Mouse (Mus musculus) lung, postnatal 0 days (tissue): ENCODE measurements around the gene Dusp10. TPM values are rescaled to one million over a fixed set of nuclear protein-coding genes. Genes with fewer than 3 reads are reported as not detected.

Experiments
- ATAC-seq: fragments of 200-750 bp; cut with Nextera tagmentation; 2 replicates; pipeline ENCODE4 v1.8.0; 2017; ENCODE audit warnings: moderate library complexity
- DNase-seq: peaks from one replicate; pipeline ENCODE4 v3.0.0-alpha.2; 2016; ENCODE audit warnings: low spot score
- H3K27ac ChIP-seq: fragments of 300-500 bp; sonication (generic); 2 replicates; pipeline ENCODE4 v1.5.1; 2014; ENCODE audit warnings: antibody characterized with exemption, mild to moderate bottlenecking, low read length, mixed read lengths
- H3K27me3 ChIP-seq: fragments of 300-500 bp; sonication (generic); replicated peaks from 2 replicates; pipeline ENCODE4 v1.6.1; 2014; ENCODE audit warnings: low read length, mixed read lengths; ENCODE audit not compliant: insufficient read depth
- H3K36me3 ChIP-seq: fragments of 300-500 bp; sonication (generic); 2 replicates; pipeline ENCODE4 v1.6.1; 2014; ENCODE audit warnings: low read length, mixed read lengths; ENCODE audit not compliant: insufficient read depth
- H3K4me1 ChIP-seq: fragments of 300-500 bp; sonication (generic); 2 replicates; pipeline ENCODE4 v1.6.1; 2014; ENCODE audit warnings: antibody characterized with exemption, low read depth, low read length, mixed read lengths; ENCODE audit not compliant: insufficient read depth
- H3K4me2 ChIP-seq: fragments of 300-500 bp; sonication (generic); replicated peaks from 2 replicates; pipeline ENCODE4 v1.6.1; 2014; ENCODE audit warnings: low read depth, mild to moderate bottlenecking, low read length, moderate library complexity, mixed read lengths
- H3K4me3 ChIP-seq: fragments of 300-500 bp; sonication (generic); 2 replicates; pipeline ENCODE4 v1.5.1; 2014; ENCODE audit warnings: low read depth, low read length
- H3K9ac ChIP-seq: fragments of 300-500 bp; sonication (generic); replicated peaks from 2 replicates; pipeline ENCODE4 v1.6.1; 2014; ENCODE audit warnings: low read depth, mild to moderate bottlenecking
- H3K9me3 ChIP-seq: fragments of 300-500 bp; sonication (generic); 2 replicates; pipeline ENCODE4 v1.6.1; 2016; ENCODE audit warnings: low read length, mixed read lengths
- CTCF ChIP-seq: IDR thresholded peaks from 2 replicates; pipeline ENCODE4 v1.5.1; 2016; ENCODE audit warnings: antibody characterized with exemption, mild to moderate bottlenecking
- EP300 ChIP-seq: IDR thresholded peaks from 2 replicates; pipeline ENCODE4 v1.6.1; 2016; ENCODE audit warnings: antibody characterized with exemption, mild to moderate bottlenecking, control low read depth
- WGBS: fragments of 180-500 bp; shearing (Covaris S2); extraction: QIAGEN DNeasy Blood & Tissue Kit; methylation state at CpG from one replicate; pipeline ENCODE4 v1.1.7; 2014; 5-methylcytosine and 5-hydroxymethylcytosine counted together
- polyA plus RNA-seq: library from polyadenylated mRNA; unstranded; fragments of >200 nt; fragmentation: Nextera tagmentation; extraction: Ambion mirVana; gene quantifications from 2 replicates; pipeline ENCODE4 v1.2.1, GENCODE M21; 2015

The Dusp10 gene
- polyA plus RNA-seq, 1 experiment from 2014 or later, result 6.7 TPM

GRCm38 (mm10) chr1:184015995-184016730 is 3.1 kb downstream of the Dusp10 start:
- Histone ChIP-seq H3K4me1 (no peaks in the 10 kb centered on the region), H3K27ac (no peak overlapping the region), H3K9me3 (no peaks in the 10 kb centered on the region), H3K27me3 (no peaks in the 10 kb centered on the region), H3K4me3 (no peak overlapping the region), H3K4me2 (no peak overlapping the region), H3K9ac (no peak overlapping the region), H3K36me3 (no peaks in the 10 kb centered on the region)
- peak; percentile 31 for DNase-seq
- ATAC-seq, result peak; percentile 56; the same call in 1 of the 2 replicates
- no peak for TF ChIP-seq CTCF
- TF ChIP-seq EP300, result peak; percentile 66; the same call in 1 of the 2 replicates
- WGBS, result 55% methylated on average over 10 of the region's 10 CpGs

- Histone ChIP-seq H3K4me3 (no peak overlapping the region), H3K36me3 (no peaks in the 10 kb centered on the region), H3K9ac (no peak overlapping the region), H3K4me2 (no peak overlapping the region), H3K27me3 (no peaks in the 10 kb centered on the region), H3K27ac (no peak overlapping the region), H3K4me1 (no peaks in the 10 kb centered on the region), H3K9me3 (no peaks in the 10 kb centered on the region)
- WGBS, result 72% methylated on average over 2 of the region's 2 CpGs
- TF ChIP-seq EP300, result no peak
- TF ChIP-seq CTCF, result no peak
- no peak for ATAC-seq
- no peak for DNase-seq
Observed at GRCm38 (mm10) chr1:184017606-184018005, 4.5 kb downstream of the Dusp10 start.

GRCm38 (mm10) chr1:184019042-184019721 is 6.1 kb downstream of the Dusp10 start:
- Histone ChIP-seq H3K4me1 (no peaks in the 10 kb centered on the region), H3K9me3 (no peaks in the 10 kb centered on the region), H3K9ac (no peak overlapping the region), H3K27ac (no peak overlapping the region), H3K4me2 (no peak overlapping the region), H3K4me3 (no peak overlapping the region), H3K27me3 (no peaks in the 10 kb centered on the region), H3K36me3 (no peaks in the 10 kb centered on the region)
- ATAC-seq (no peak), DNase-seq (no peak)
- 51% methylated on average over 6 of the region's 6 CpGs for WGBS
- TF ChIP-seq CTCF (no peak), EP300 (no peak)

GRCm38 (mm10) chr1:184019722-184020107 is 6.6 kb downstream of the Dusp10 start:
- H3K4me3 ChIP-seq, result no peak overlapping the region
- H3K4me2 ChIP-seq, result no peak overlapping the region
- WGBS, result 28% methylated on average over 6 of the region's 6 CpGs
- DNase-seq (peak; percentile 8), ATAC-seq (no peak)
- no peak overlapping the region for H3K27ac ChIP-seq
- no peak for TF ChIP-seq EP300
- TF ChIP-seq CTCF, result no peak
- no peaks in the 10 kb centered on the region for H3K27me3 ChIP-seq
- H3K9me3 ChIP-seq, result no peaks in the 10 kb centered on the region
- H3K9ac ChIP-seq, result no peak overlapping the region
- H3K36me3 ChIP-seq, result no peaks in the 10 kb centered on the region
- no peaks in the 10 kb centered on the region for H3K4me1 ChIP-seq

- Histone ChIP-seq H3K27me3 (no peaks in the 10 kb centered on the region), H3K36me3 (no peaks in the 10 kb centered on the region), H3K9ac (no peak overlapping the region), H3K9me3 (no peaks in the 10 kb centered on the region), H3K27ac (no peak overlapping the region), H3K4me3 (no peak overlapping the region), H3K4me2 (no peak overlapping the region), H3K4me1 (no peaks in the 10 kb centered on the region)
- no peak for TF ChIP-seq CTCF
- no peak for TF ChIP-seq EP300
- DNase-seq (no peak), ATAC-seq (no peak)
- 55% methylated on average over 2 of the region's 2 CpGs for WGBS
Observed at GRCm38 (mm10) chr1:184023971-184024370, 10.9 kb downstream of the Dusp10 start.

GRCm38 (mm10) chr1:184024631-184025030 is 11.5 kb downstream of the Dusp10 start:
- Histone ChIP-seq H3K27me3 (no peaks in the 10 kb centered on the region), H3K36me3 (no peaks in the 10 kb centered on the region), H3K4me1 (no peaks in the 10 kb centered on the region), H3K4me3 (no peak overlapping the region), H3K4me2 (no peak overlapping the region), H3K9me3 (no peaks in the 10 kb centered on the region), H3K27ac (no peak overlapping the region), H3K9ac (no peak overlapping the region)
- ATAC-seq (no peak), DNase-seq (no peak)
- TF ChIP-seq EP300 (no peak), CTCF (no peak)
- 94% methylated on average over 2 of the region's 2 CpGs for WGBS
